Mouse (Mus musculus): ENCODE data around the gene Rpp21.

Gene Rpp21

GRCm38 (mm10) chr17:36257969-36258368 lies at the start of gene Rpp21:
Gene Rpp21, minus strand, starts transcription at chr17:36258069.
- DNase-seq (ENCODE audit: low spot score): no peak

GRCm38 (mm10) chr17:36286390-36286789 lies 28.5 kb upstream of the Rpp21 start, which contains the start of gene H2-M10.2:
Gene H2-M10.2, minus strand, starts transcription at chr17:36286490.
- no peak for DNase-seq (ENCODE audit: low spot score)

DNA sequence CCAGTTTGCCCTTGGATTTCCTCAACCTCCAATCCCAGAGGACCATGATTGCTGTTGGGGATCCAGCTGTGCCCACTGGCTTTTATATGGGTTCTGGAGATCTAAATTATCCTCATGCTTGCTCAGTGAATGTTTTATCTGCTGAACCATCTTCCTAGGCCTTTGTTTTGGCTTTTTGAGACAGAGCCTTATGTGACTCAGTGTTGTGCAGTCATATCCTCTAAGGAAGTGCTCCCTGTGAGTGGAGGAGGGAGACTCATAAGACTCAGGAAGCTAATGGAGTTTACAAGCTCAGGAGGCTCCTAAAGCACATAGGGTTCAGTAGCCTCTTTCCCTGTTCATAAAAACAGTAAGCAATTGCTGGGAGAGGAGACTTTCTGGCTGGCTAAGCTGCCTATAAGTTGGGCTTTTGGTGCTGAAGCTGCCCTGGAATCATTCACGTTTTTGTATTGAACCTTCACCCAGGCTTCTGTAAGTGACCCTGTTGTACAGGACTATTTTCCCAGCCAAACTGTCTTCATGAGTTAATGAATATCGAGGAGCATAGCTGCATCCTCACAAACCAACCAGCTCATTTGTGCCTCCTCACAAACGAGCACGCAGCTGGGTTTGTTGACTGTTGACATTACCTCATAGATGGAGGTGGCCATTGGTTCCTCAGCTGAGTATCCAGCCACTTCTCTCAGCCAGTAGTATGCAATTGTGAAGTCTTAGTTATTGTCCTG lies 23.8 kb upstream of the Rpp21 start:
- DNase-seq (ENCODE audit: low spot score): no peak

GRCm38 (mm10) chr17:36274776-36275175 lies 16.9 kb upstream of the Rpp21 start:
- DNase-seq (ENCODE audit: low spot score): no peak

DNA sequence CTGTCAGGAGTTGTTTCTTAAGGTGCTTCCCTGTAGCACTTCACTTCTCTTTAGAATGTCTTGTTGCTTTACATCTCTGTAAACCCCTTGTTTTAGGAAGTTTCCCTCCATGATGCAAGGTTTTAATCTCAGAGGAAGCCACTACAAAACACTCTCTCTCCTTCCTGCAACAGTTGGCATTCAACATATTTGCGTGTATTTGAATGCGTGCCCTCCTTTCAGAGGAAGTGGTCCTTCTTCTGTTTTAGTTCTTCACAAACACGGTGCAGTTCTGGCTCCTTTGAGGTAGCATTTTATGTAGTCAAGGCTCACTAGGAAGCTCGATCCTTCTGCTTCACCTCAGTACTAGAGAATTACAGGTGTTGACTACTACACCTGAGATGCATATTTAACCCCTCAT lies 15.9 kb upstream of the Rpp21 start:
- peak; percentile 40 for DNase-seq (ENCODE audit: low spot score)

- no peak for DNase-seq (ENCODE audit: low spot score)
These were observed 14.9 kb upstream of the Rpp21 start for GRCm38 (mm10) chr17:36272643-36273366.

DNA sequence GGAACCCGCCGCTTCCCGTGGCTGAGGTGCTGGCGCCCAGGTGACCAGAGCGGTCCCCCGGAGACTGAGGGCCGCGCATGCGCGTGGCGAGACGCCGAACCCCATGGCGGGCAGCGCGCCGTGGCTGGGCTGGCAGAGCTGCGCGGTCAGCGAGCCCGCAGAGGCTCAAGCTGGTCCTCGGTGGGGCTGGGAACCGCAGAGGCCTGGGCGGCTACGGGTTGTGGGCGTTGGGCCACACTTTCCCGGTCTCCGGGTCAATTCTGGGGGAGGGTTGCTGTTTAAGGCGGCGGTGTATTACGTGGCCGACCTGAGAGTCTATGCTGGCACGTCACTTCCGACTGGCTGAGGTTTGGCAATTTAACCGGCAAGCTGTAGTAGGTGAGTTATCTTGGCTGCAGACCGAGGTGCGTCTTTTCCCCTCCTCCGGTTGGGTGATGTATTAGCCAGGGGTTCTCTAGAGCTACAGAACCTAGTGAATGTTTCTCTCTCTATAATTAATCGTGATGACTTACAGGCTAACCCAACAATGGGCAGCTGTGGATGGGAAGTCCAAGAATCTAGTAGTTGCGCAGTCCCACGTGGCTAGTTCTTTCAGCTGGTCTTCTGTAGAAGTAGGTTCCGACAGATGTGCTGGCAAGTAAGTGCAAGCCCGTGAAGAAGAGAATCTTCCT lies 13.9 kb upstream of the Rpp21 start, which contains the start of gene Trim39:
TSS of gene Trim39 (minus strand) at position 662 of the 671 bp plus-strand sequence.
- DNase-seq (ENCODE audit: low spot score): peak; percentile 90

- peak; percentile 92 for DNase-seq (ENCODE audit: low spot score)
These were observed 13.2 kb upstream of the Rpp21 start for GRCm38 (mm10) chr17:36270956-36271585.

- peak; percentile 77 for DNase-seq (ENCODE audit: low spot score)
These were observed 8.0 kb upstream of the Rpp21 start for GRCm38 (mm10) chr17:36265834-36266233.

DNA sequence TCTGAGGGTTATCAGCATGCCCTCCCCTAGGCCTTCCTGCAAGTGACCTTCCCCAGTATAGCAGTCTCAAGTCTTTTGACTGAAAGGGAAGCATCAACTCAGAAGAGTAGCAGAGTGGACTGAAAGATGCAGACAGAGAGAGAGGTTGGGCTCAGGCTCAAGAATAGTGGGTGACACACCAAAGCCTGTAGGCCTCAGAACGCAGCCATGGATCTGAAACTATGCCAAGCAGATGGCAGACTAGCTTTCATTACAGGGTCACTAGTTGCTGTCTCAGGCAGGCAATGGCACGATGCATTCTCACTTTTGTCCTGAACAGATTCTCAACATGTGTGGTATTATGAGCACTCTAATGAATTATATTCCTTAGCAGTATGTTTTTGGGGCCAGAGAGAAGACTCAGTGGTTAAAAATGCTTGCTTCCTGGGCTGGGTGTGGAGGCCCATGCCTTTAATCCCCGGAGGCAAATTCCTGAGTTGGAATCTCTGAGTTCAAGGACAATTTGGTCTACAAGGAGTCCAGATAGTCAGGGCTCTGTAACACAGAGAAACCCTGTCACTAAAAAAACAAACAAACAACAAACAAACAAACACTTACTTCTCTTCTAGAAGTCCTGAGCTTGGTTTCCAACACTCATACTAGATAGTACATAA lies 6.5 kb upstream of the Rpp21 start:
- no peak for DNase-seq (ENCODE audit: low spot score)

- DNase-seq (ENCODE audit: low spot score): no peak
These were observed 3.8 kb upstream of the Rpp21 start for GRCm38 (mm10) chr17:36261511-36262166.

DNA sequence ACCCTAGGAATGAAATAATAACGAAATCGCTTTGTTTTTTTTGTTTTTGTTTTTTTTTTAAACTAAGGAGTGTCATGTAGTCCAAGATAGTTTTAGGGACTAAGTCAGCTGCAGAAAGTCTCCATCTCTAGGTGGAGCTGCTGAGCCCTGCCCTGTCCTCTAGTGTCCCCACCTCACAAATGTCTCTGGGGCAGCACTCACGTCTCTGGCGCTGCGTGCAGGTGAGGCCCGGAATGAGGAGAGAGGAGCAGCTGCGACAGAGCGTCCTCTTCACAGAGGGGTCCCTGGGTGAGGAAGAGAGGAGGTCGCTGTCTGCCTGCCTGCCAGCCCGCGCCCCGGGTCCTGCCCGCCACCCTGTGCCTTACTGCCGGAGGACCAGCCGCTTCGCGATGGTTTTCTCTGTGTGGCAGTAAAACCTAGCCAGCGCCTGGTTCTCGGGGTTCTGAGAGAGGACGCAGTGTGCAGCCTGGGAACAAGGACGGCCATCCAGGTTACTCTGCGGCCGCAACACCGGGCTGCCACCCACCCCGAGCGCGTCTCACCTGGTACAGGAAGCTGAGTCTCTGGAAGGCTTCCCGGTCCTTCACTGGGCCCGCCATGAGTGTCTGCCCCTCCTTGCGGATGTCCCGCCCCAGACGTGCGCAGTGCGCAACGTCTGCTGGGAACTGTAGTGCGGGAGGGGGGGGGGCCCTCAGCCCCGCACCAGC lies 475 bp downstream of the Rpp21 start:
- peak; percentile 78 for DNase-seq (ENCODE audit: low spot score)

DNA sequence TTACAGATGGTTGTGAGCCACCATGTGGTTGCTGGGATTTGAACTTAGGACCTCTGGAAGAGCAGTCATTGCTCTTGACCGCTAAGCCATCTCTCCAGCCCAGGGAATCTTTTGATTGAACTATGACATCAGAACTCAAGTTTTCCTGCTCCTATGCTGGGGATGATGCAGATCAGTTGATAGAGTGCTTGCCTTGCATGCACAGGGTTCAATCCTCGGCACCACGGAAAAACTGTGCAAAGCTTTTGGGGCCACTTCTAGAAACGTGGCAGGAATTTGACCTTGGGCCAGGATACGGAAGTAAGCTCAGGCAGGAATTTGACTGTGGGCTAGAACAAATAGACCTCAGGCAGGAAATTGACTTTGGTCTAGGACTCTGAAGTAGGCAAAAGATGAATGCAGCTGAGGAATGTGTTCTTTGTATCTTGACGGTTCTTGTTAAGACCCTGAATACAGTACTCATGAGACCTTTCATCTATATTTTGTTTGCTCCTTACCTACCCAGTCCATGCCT lies 4.7 kb downstream of the Rpp21 start:
- DNase-seq (ENCODE audit: low spot score): no peak

- peak; percentile 42 for DNase-seq (ENCODE audit: low spot score)
These were observed 5.5 kb downstream of the Rpp21 start for GRCm38 (mm10) chr17:36252250-36252876.

GRCm38 (mm10) chr17:36248886-36249285 lies 9.0 kb downstream of the Rpp21 start:
- DNase-seq (ENCODE audit: low spot score): no peak

- no peak for DNase-seq (ENCODE audit: low spot score)
These were observed 12.1 kb downstream of the Rpp21 start for GRCm38 (mm10) chr17:36245741-36246140.

DNA sequence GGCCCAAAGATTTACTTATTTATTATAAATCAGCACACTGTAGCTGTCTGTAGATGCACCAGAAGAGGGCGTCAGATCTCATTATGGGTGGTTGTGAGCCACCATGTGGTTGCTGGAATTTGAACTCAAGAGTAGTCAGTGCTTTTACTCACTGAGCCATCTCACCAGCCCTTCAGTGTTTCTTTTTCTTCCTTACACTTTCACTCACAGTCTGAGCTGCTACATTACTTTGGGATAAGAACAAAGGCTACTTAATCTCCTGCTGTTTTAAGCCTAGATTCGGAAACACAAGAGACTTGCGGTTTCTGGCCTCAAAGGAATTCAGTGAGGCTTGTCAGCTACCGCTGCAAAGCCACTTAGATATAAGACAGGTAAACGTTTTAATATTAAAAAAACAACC lies 13.8 kb downstream of the Rpp21 start:
- DNase-seq (ENCODE audit: low spot score): no peak

- DNase-seq (ENCODE audit: low spot score): no peak
These were observed 17.1 kb downstream of the Rpp21 start for GRCm38 (mm10) chr17:36240637-36241213.

- DNase-seq (ENCODE audit: low spot score): peak; percentile 9
These were observed 20.4 kb downstream of the Rpp21 start for GRCm38 (mm10) chr17:36237321-36237921.
